Mouse (Mus musculus) lung, postnatal 25 days (tissue): ENCODE data around the gene Atg10.
A peak's percentile ranks its signal among the peaks of the same experiment; 100 is the strongest.
"Not testable (repeated sequence)": the region's sequence is repeated elsewhere in the genome, so short reads cannot be mapped to it uniquely, and the experiment has no call there.

Experiments used
- DNase-seq: peaks from one replicate; pipeline ENCODE4 v3.0.0; 2022; ENCODE audit warnings: low spot score

Gene Atg10

GRCm38 (mm10) chr13:90935852-90936251 lies 287.9 kb downstream of the Atg10 start:
- DNase-seq: no peak

GRCm38 (mm10) chr13:90933256-90933655 lies 290.5 kb downstream of the Atg10 start:
- DNase-seq: no peak

- peak; percentile 75 for DNase-seq
Measured at GRCm38 (mm10) chr13:90929847-90930246, 293.9 kb downstream of the Atg10 start.

GRCm38 (mm10) chr13:90928266-90928665 lies 295.5 kb downstream of the Atg10 start:
- DNase-seq: not testable (repeated sequence)

- no peak for DNase-seq
Measured at GRCm38 (mm10) chr13:90926938-90927633, 296.7 kb downstream of the Atg10 start.

GRCm38 (mm10) chr13:90926125-90926765 lies 297.5 kb downstream of the Atg10 start:
- DNase-seq: no peak

GRCm38 (mm10) chr13:90925191-90925590 lies 298.6 kb downstream of the Atg10 start:
- DNase-seq: no peak

GRCm38 (mm10) chr13:90924072-90924471 lies 299.7 kb downstream of the Atg10 start:
- DNase-seq: no peak

GRCm38 (mm10) chr13:90923617-90924016 lies 300.2 kb downstream of the Atg10 start:
- not testable (repeated sequence) for DNase-seq

- peak; percentile 89 for DNase-seq
Measured at GRCm38 (mm10) chr13:90922751-90923612, 300.8 kb downstream of the Atg10 start, which contains the start of gene Rps23. TSS of gene Rps23 (plus strand) at chr13:90922958.

GRCm38 (mm10) chr13:90914721-90915120 lies 309.0 kb downstream of the Atg10 start:
- no peak for DNase-seq

GRCm38 (mm10) chr13:90913675-90914192 lies 310.0 kb downstream of the Atg10 start:
- no peak for DNase-seq

- DNase-seq: no peak
Measured at GRCm38 (mm10) chr13:90912760-90913674, 310.8 kb downstream of the Atg10 start.

GRCm38 (mm10) chr13:90907376-90907775 lies 316.4 kb downstream of the Atg10 start:
- no peak for DNase-seq

- no peak for DNase-seq
Measured at GRCm38 (mm10) chr13:90905176-90905575, 318.6 kb downstream of the Atg10 start, which contains the start of gene Atp6ap1l. TSS of gene Atp6ap1l (minus strand) at chr13:90905355.

GRCm38 (mm10) chr13:90896821-90897220 lies 326.9 kb downstream of the Atg10 start:
- DNase-seq: no peak

GRCm38 (mm10) chr13:90896098-90896497 lies 327.7 kb downstream of the Atg10 start:
- DNase-seq: no peak

- DNase-seq: no peak
Measured at GRCm38 (mm10) chr13:90894819-90895218, 328.9 kb downstream of the Atg10 start.

- no peak for DNase-seq
Measured at GRCm38 (mm10) chr13:90890111-90890510, 333.7 kb downstream of the Atg10 start.

GRCm38 (mm10) chr13:90886568-90886983 lies 337.2 kb downstream of the Atg10 start:
- peak; percentile 57 for DNase-seq
